Mouse (Mus musculus) left cerebral cortex, adult 18-20 months (tissue): Measurements from ENCODE around the gene Shcbp1l. TPM values are rescaled to one million over a fixed set of nuclear protein-coding genes. Genes with fewer than 3 reads are reported as not detected.
"Not testable (repeated sequence)": the region's sequence is repeated elsewhere in the genome, so short reads cannot be mapped to it uniquely, and the experiment has no call there.

Experiments used
- DNase-seq, 2 experiments: peaks; one replicate each; pipeline ENCODE4 v3.0.0; 2021 to 2022; ENCODE audit warnings: low spot score in 2 of 2, mixed read lengths in 1 of 2
- total RNA-seq, 2 experiments: library from RNA; stranded (reverse); gene quantifications; 2 replicates each; pipeline ENCODE4 v1.2.3; 2021

Shcbp1l gene
- total RNA-seq, 2 experiments from 2014 or later = 2.5 to 3.0 TPM

DNA sequence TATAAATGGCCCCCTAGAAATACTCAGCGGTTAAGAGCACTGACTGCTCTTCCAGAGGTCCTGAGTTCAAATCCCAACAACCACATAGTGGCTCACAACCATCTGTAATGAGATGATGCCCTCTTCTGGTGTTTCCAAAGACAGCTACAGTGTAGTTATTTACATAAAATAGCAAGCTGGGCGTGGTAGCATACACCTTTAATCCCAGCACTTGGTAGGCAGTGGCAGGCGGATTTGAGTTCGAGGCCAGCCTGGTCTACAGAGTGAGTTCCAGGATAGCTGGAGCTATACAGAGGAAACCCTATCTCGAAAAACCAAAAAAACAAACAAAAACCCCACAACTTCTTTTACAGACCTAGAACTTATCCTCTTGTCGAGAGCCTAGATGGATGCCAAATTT is 61.2 kb downstream of the Shcbp1l start:
- not testable (repeated sequence) for DNase-seq

GRCm38 (mm10) chr1:153486767-153487499 is 62.0 kb downstream of the Shcbp1l start:
- peak in 1 of 2 experiments; percentile 78 for DNase-seq

DNA sequence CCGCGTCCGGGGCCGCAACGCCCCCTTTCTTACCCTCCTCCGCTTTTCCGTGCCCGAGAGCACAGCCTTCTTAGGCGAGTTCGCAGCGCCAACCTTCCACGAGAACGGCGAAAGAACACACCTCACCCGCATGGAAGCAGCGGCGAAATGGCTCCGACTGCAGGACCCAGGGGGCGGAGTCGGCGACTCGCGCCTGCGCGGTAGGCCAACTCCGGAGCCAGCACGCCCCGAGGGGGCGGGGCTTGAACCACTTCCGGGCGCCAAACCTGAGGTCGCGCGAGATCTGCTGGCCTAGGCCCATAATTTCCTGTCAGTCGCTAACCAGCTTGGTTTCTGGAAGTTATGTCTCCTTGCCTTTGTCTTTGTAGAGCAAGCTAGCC is 62.5 kb downstream of the Shcbp1l start, which contains the start of gene Dhx9:
TSS of gene Dhx9 (minus strand) at position 161 of the 380 bp plus-strand sequence.
- DNase-seq = peak; percentile 98 to 99

GRCm38 (mm10) chr1:153489132-153489531 is 64.2 kb downstream of the Shcbp1l start:
- DNase-seq = no peak

DNA sequence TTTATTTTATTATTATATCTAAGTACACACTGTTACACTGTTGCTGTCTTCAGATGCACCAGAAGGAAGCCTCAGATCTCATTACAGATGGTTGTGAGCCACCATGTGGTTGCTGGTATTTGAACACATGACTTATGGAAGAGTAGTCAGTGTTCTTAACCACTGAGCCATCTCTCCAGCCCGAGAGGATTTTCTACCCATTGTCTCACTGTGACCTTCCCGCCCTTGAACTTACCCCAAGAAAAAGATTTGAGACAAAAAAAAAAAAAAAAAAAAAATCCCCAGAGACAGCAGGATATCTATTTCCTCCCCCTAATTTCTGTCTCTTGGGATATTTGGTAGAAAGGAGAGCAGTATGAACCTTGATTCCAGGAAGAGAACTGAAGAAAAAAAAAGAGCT is 64.6 kb downstream of the Shcbp1l start:
- DNase-seq = no peak

DNA sequence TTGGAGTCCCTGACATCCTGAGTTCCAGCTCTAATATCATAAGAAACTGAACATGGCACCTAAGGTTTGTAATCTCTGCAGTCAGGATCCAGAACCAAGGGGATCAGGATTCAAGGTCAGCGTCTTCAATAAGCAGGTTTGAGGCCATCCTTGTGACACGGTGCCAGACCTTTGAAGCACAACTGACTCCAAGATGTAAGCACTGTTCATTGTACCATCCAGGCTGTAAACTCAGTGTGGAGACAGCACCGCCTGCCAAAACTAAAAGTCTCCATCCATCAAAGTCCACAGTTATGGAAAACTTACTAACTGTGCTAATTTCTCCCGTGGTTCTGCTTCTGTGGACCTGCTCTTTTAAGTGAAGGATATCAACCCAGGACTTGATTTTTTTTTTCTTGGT is 65.0 kb downstream of the Shcbp1l start:
- DNase-seq = no peak

GRCm38 (mm10) chr1:153491345-153491744 is 66.4 kb downstream of the Shcbp1l start:
- DNase-seq = no peak

- DNase-seq = no peak
These were observed 66.9 kb downstream of the Shcbp1l start for GRCm38 (mm10) chr1:153491822-153492221.

- no peak for DNase-seq
These were observed 68.4 kb downstream of the Shcbp1l start for GRCm38 (mm10) chr1:153493338-153493737.

DNA sequence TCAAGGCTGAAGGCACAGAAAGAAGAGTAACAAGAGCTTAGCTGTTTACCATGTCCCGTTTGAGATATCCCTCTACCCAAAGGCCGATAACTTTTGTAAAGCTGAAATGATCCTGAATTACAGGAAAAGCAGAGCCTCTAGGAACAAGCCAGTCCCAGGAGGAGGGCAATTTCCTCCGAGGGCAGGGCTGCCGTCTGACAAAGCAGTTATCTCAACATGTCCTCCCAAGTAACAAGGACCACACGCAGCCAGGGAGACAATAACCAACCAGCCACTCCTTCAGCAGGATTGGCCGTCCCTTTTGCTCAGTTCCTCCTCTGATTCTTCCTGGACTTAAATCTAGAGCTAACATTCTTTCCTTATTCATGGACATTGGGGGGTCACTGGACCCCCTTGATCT is 69.0 kb downstream of the Shcbp1l start:
- DNase-seq = no peak

GRCm38 (mm10) chr1:153496030-153496429 is 71.1 kb downstream of the Shcbp1l start:
- DNase-seq = no peak

DNA sequence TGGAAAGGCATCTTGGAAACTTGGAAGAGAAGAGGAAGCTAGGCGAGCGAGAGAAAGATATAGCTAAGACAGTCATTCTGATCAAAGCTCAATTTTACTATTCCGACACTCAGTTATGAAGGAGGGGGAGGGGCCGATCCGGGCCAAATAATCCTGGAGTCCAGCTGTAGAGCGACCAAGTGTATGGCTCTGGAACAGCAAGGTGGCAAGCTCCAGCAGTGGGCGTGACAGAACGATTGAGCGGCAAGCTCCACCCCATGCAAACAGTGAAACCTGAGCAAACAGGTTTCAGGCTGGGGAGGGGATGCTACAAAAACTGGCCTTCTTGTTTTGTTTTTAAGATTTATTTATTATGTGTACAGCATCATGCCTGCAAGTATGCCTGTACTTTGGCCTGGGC is 75.1 kb downstream of the Shcbp1l start:
- no peak for DNase-seq

- no peak for DNase-seq
These were observed 76.8 kb downstream of the Shcbp1l start for GRCm38 (mm10) chr1:153501644-153502321.

Other genes with a start within 250 kb of the Shcbp1l start
- gene Lamc2, start 238.7 kb upstream of the Shcbp1l start, total RNA-seq = 10 to 100 TPM; 11.2 TPM
- 10 to 100 TPM; 25.3 to 25.5 TPM for gene Lamc1, start 92.4 kb upstream of the Shcbp1l start, total RNA-seq
- 10 to 100 TPM; 96.1 to 99.8 TPM for gene Dhx9, start 62.5 kb downstream of the Shcbp1l start, total RNA-seq
- gene Npl, start 124.9 kb downstream of the Shcbp1l start, total RNA-seq = 1 to 10 TPM; 5.3 to 5.4 TPM
- 10 to 100 TPM; 60.4 to 61.1 TPM for gene Rgs8, start 227.9 kb downstream of the Shcbp1l start, total RNA-seq